Mouse (Mus musculus) CH12.LX (cell line): ENCODE measurements around the gene Hist1h3f.
"Not testable (repeated sequence)": the region's sequence is repeated elsewhere in the genome, so short reads cannot be mapped to it uniquely, and the experiment has no call there.

Experiments
- CTCF ChIP-seq, 2 experiments: IDR thresholded peaks in 1 of 2; conservative IDR thresholded peaks in 1 of 2; 2 replicates each; pipeline ENCODE4 v1.5.1; 2011 to 2012; ENCODE audit warnings: low read depth in 2 of 2, low read length in 2 of 2, improper control_type of control experiment in 1 of 2, inconsistent platforms in 1 of 2, mild to moderate bottlenecking in 1 of 2, moderate library complexity in 1 of 2
- MAX ChIP-seq: IDR thresholded peaks from 2 replicates; pipeline ENCODE4 v1.6.1; 2011; ENCODE audit warnings: low read length, improper control_type of control experiment
- POLR2A ChIP-seq: IDR thresholded peaks from 2 replicates; pipeline ENCODE4 v1.6.1; 2011; ENCODE audit warnings: low read depth, mild to moderate bottlenecking, improper control_type of control experiment, low read length
- RAD21 ChIP-seq: IDR thresholded peaks from 2 replicates; pipeline ENCODE4 v1.6.1; 2011; ENCODE audit warnings: low read depth, mild to moderate bottlenecking, low read length, improper control_type of control experiment, moderate library complexity
- USF1 ChIP-seq: IDR thresholded peaks from 2 replicates; pipeline ENCODE4 v1.6.1; 2014; ENCODE audit warnings: low read depth, mild to moderate bottlenecking, inconsistent platforms, low read length, improper control_type of control experiment

- not testable (repeated sequence) for TF ChIP-seq CTCF (conservative IDR thresholded peaks at IDR 0.05 in 1 of 2, IDR thresholded peaks at IDR 0.05 in 1 of 2; ENCODE audit: low read depth in 2 of 2, low read length in 2 of 2); MAX; RAD21; USF1
- peak; percentile 97 for TF ChIP-seq POLR2A
Observed at GRCm38 (mm10) chr13:23585442-23586098, 41.7 kb downstream of the Hist1h3f start.
